Mouse (Mus musculus) hindbrain, embryonic 13.5 days (tissue): ENCODE data around the gene Myo1c. TPM values are rescaled to one million over a fixed set of nuclear protein-coding genes. Genes with fewer than 3 reads are reported as not detected.

Experiments
- ATAC-seq: fragments of 200-750 bp; cut with Nextera tagmentation; 2 replicates; pipeline ENCODE4 v1.8.0; 2017; ENCODE audit warnings: moderate TSS enrichment; ENCODE audit not compliant: low FRiP score
- H3K27ac ChIP-seq: fragments of 300-500 bp; sonication (generic); 2 replicates; pipeline ENCODE4 v1.5.1; 2015; ENCODE audit warnings: inconsistent platforms, mild to moderate bottlenecking, moderate library complexity
- H3K27me3 ChIP-seq: fragments of 300-500 bp; sonication (generic); 2 replicates; pipeline ENCODE4 v1.6.1; 2015; ENCODE audit warnings: mild to moderate bottlenecking, inconsistent platforms
- H3K36me3 ChIP-seq: fragments of 300-500 bp; sonication (generic); 2 replicates; pipeline ENCODE4 v1.6.1; 2015; ENCODE audit warnings: mild to moderate bottlenecking, inconsistent platforms
- H3K4me1 ChIP-seq: fragments of 300-500 bp; sonication (generic); replicated peaks from 2 replicates; pipeline ENCODE4 v1.6.1; 2015; ENCODE audit warnings: inconsistent platforms
- H3K4me2 ChIP-seq: fragments of 300-500 bp; sonication (generic); 2 replicates; pipeline ENCODE4 v1.6.1; 2015; ENCODE audit warnings: inconsistent platforms, mild to moderate bottlenecking, moderate library complexity
- H3K4me3 ChIP-seq: fragments of 300-500 bp; sonication (generic); 2 replicates; pipeline ENCODE4 v1.5.1; 2015; ENCODE audit warnings: mild to moderate bottlenecking, inconsistent platforms
- H3K9ac ChIP-seq: fragments of 300-500 bp; sonication (generic); 2 replicates; pipeline ENCODE4 v1.6.1; 2015; ENCODE audit warnings: mild to moderate bottlenecking, inconsistent platforms
- H3K9me3 ChIP-seq: fragments of 300-500 bp; sonication (generic); 2 replicates; pipeline ENCODE4 v1.6.1; 2016; ENCODE audit warnings: inconsistent platforms
- WGBS: fragments of 180-500 bp; shearing (Covaris S2); methylation state at CpG from one replicate; pipeline ENCODE4 v1.1.7; 2015; 5-methylcytosine and 5-hydroxymethylcytosine counted together
- polyA plus RNA-seq: library from polyadenylated mRNA; unstranded; fragments of >200 nt; fragmentation: Nextera tagmentation; extraction: Ambion mirVana; gene quantifications from 2 replicates; pipeline ENCODE4 v1.2.1, GENCODE M21; 2015

Myo1c gene
- polyA plus RNA-seq, 1 experiment from 2014 or later, result 8.8 TPM

DNA sequence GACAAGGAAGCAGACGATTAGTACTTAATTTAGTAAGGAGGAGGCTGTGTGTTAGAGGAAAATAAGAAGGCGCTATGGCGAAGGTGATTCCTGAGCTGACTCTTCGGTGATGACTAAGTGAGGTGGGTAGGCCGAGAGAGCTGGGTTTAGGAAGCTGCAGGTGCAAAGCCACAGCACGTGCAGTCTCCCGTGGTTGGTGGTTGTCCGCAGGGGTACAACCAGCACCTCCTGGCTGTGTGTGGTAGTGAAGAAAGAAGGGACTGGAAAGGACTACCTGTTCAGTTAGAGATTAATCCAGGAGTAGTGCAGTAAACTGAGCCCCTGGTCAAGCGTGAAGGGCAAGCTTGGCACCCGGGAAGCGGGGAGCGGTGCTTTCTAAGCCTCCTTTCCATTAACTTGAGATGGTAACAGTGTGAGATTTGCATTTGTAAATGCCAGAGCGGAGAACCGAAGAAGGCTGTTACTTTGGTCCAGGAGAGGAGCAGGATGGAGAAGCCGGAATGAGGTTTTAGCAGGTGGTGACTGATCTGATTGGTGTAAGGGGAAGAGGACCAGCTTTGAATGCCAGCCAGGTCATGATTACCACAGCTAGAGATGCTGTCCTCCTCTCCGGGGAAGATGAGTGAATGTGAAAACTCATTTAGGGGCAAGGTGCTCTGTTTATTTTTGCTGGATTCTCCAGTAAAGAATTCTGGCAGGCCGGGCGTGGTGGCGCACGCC lies 2.1 kb downstream of the Myo1c start:
- Histone ChIP-seq H3K4me1 (peaks cover 53% of the 10 kb centered on the region), H3K9ac (peak overlapping the region; percentile 73), H3K27ac (peak overlapping the region; percentile 18; the same call in 1 of the 2 replicates), H3K27me3 (peaks cover 55% of the 10 kb centered on the region), H3K9me3 (no peaks in the 10 kb centered on the region), H3K36me3 (no peaks in the 10 kb centered on the region), H3K4me3 (peak overlapping the region; percentile 49), H3K4me2 (peak overlapping the region; percentile 78)
- ATAC-seq, result no peak
- 22% methylated on average over 20 of the region's 20 CpGs for WGBS

DNA sequence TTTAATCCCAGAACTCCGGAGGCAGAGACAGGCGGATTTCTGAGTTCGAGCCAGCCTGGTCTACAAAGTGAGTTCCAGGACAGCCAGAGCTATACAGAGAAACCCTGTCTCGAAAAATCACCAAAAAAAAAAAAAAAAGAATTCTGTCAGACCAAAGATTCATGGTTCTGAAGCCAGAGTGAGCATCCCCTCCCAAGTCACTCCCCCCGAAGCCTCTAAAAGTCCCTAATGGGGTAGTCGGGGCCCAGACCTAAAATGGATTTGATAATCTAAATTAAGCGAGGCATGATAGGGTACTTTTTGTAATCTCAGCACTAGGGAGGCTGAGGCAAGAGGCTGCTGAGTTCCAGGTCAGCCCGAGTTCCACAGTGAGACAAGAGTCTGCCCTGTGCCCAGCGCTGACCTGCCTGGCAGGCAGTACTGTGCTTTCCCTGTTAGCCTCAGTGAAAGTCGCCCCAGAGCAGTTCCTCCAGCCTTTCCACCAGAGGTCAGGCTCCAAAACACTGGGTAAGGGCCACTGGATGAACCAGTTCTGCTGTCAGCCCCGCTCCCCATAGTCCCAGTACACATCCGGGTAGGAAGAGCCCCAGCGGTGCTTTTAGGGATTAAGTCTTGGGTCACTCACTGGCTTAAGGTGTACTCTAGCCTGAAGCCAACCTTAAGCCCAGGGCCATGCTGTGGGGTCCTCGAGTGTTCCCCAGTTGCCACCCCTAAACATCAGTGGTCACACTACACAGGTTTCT lies 2.8 kb downstream of the Myo1c start:
- Histone ChIP-seq H3K4me1 (peaks cover 52% of the 10 kb centered on the region), H3K27ac (no peak overlapping the region), H3K9ac (no peak overlapping the region), H3K9me3 (no peaks in the 10 kb centered on the region), H3K4me3 (peak overlapping the region; percentile 45), H3K36me3 (no peaks in the 10 kb centered on the region), H3K27me3 (peaks cover 57% of the 10 kb centered on the region), H3K4me2 (peak overlapping the region; percentile 78)
- 30% methylated on average over 14 of the region's 14 CpGs for WGBS
- no peak for ATAC-seq

DNA sequence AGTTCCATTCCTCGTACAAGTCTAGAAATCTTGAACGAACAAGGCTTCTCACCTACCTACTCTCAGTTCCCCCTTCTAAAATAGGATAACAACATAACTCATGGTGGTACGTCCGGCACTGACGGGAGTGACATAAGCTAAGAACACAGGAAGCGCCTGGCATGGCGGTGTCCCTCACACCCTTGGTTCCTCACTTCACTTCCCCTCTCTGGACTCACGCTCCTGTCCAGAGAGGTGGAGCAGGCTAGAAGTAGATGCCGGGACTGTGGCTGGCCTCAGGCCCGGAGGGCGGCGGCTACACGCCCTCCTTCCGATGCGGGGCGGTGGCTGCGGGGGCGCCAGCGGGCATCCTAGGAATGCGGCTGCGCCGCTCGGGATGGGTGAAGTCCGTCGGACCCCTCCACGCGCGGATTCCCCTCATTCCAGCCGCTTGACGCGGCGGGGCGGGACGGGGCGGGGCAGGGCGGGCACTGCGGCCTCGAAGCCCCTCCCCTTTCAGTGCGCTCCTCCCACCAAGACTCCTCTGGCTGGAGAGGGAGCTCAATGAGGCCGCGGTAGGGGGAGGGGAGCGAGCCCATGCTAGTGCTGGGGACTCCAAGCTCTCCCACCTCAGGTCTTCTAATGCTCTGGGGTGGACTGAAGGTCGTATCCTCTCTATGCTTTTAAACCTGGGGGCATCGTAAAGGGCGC lies 3.6 kb downstream of the Myo1c start:
- Histone ChIP-seq H3K36me3 (no peaks in the 10 kb centered on the region), H3K9me3 (no peaks in the 10 kb centered on the region), H3K9ac (peak overlapping the region; percentile 65), H3K4me1 (peaks cover 52% of the 10 kb centered on the region), H3K27me3 (peaks cover 61% of the 10 kb centered on the region), H3K27ac (no peak overlapping the region), H3K4me3 (peak overlapping the region; percentile 45), H3K4me2 (peak overlapping the region; percentile 70)
- WGBS, result 2% methylated on average over 43 of the region's 45 CpGs
- peak; percentile 46; the same call in 1 of the 2 replicates for ATAC-seq

DNA sequence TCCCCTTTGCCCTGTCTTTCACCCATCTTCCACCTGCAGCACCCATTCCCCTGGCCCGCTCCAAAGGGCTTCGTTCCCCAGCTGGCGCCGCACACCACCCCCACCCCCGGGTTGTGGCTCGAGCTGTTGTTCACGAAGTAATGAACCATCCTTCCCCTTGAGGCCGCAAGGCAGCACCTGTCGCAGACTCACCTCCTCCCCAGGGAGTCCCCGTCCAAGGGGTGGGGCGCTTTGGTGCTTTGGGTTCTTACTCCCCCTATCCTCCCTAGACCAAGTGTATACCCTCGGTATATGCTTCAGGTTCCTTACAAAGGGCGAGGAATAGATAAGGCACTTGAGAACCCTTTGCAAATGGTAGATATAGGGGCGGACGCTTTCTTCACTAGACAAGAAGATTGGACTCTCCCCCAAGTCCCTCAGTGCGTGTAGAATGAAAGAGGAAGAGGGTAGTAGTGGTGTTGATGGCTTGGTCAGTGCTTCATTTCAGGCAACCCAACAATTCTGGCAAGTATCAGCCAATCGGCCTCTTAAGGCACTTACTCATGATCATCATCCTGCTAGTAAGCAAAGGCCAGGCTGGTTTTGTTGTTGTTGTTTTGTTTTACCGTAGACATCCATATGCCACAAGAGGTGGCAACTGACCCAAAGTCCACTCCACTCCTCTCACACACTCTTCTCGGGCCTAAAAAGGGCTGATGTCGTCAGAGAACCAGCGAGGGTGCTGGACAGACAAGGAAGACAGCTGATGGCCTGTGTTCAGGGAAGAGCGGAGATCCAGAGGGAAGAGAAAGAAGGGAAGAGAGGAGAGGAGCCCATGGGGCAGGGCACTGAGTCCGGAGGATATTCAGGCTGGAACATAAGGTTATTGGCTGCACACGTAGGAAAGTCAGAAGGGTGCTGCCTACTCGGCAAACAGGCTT lies 4.4 kb downstream of the Myo1c start:
- no peak for ATAC-seq
- Histone ChIP-seq H3K36me3 (no peaks in the 10 kb centered on the region), H3K9ac (peak overlapping the region; percentile 65), H3K4me2 (peak overlapping the region; percentile 70), H3K4me3 (peak overlapping the region; percentile 45), H3K4me1 (peaks cover 52% of the 10 kb centered on the region), H3K9me3 (no peaks in the 10 kb centered on the region), H3K27me3 (peaks cover 61% of the 10 kb centered on the region), H3K27ac (no peak overlapping the region)
- 45% methylated on average over 25 of the region's 25 CpGs for WGBS

DNA sequence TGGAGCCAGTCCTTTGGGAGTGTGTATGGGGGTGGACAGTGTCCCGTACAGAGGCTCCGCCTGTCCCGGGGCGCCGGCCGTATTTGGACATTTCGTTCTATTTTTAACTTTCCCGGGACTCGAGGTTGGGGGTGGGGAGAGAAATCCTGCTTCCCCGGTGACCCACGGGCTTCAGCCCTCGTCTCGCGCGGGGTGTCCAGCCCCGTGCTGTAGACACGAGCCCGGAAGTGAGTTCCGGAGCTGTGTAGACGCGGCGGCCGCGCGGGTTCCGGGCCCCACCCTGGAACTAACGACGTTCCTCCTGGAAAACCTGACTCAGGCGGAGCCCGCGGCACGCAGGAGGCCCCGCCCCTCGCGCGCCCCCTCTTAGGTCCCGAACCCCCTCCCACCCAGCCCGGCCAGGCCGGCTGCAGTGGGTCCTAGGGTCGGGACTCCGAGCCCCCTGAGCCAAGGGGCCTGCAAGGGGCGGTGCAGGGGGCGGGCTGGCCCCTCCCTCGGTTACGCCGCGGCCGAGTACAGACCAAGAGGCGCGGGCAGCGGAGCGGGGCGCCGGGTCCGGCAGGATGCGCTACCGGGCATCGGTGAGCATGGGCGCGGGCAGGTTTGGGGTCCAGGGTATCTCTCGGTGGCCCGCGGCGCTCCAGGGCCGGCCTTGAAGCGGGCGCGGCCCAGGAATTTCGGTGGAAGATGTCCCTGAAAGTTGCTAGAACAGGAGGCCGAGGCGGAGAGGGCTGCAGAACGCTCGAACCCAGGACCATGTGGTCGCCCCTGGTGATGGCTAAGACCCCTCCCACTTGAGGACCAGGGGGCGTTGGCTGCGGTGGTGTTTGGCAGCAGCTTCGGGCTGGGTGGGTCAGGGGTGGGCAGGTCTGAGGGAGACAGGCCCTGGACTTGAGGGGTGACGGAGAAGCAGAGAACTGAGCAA lies 5.6 kb downstream of the Myo1c start:
- H3K4me2 ChIP-seq, result peak overlapping the region; percentile 97
- peak; percentile 27; the same call in 1 of the 2 replicates for ATAC-seq
- WGBS, result 2% methylated on average over 75 of the region's 78 CpGs
- 0 out of 2 replicates have a peak, but pooled peaks cover 2% of the 10 kb centered on the region for H3K36me3 ChIP-seq
- peak overlapping the region; percentile 76 for H3K9ac ChIP-seq
- H3K4me3 ChIP-seq, result peak overlapping the region; percentile 57
- H3K27me3 ChIP-seq, result peaks cover 56% of the 10 kb centered on the region
- no peak overlapping the region for H3K27ac ChIP-seq
- no peaks in the 10 kb centered on the region for H3K9me3 ChIP-seq
- peaks cover 49% of the 10 kb centered on the region for H3K4me1 ChIP-seq

DNA sequence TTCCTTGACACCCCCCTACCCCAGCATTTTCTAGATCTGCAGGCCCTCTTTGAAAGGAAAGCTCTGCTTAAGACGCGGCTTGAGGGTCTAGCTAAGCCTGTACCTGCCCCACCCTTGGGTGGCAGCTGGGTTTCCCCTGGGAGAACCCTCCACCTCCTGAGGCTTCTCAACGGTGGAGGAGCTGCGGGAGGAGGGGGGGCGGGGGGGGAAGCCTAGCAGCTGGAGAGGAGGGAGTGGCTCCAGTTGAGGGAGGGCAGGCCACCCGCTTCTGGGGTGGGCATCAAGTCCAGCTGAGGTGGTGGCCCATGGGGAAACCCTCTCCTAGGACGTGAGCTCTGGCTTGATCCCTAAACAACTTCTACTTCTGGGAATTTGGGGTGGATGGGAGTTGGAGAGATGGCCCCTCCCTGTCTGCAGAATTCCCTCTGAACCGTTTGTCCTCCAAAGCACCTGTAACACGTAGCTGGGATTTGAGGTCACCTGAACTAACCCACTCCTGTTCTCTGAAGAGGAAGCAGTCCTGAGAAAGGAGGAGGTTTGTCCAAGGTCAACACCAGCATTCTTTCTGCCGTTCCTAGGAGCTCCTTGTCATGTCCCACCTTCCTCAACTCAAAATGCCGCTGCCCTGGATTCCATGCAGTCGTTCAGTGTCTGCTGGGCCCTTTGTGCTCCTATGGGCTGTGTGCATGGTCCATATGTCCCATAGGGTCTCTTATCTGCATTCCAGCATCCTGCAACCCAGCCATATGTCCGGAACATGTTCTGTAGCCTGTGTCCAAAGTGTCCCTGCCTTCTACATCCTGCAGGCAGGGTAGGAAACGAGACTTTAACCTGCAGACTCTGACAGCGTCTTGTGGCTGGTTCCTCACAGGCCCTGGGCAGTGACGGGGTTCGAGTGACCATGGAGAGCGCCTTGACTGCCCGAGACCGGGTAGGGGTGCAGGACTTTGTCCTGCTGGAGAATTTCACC lies 6.6 kb downstream of the Myo1c start:
- no peak for ATAC-seq
- Histone ChIP-seq H3K9ac (peak overlapping the region; percentile 76), H3K9me3 (no peaks in the 10 kb centered on the region), H3K4me1 (peaks cover 39% of the 10 kb centered on the region), H3K4me3 (peak overlapping the region; percentile 57), H3K27me3 (peaks cover 56% of the 10 kb centered on the region), H3K27ac (no peak overlapping the region), H3K36me3 (peaks cover 11% of the 10 kb centered on the region), H3K4me2 (peak overlapping the region; percentile 97)
- WGBS, result 65% methylated on average over 20 of the region's 20 CpGs

DNA sequence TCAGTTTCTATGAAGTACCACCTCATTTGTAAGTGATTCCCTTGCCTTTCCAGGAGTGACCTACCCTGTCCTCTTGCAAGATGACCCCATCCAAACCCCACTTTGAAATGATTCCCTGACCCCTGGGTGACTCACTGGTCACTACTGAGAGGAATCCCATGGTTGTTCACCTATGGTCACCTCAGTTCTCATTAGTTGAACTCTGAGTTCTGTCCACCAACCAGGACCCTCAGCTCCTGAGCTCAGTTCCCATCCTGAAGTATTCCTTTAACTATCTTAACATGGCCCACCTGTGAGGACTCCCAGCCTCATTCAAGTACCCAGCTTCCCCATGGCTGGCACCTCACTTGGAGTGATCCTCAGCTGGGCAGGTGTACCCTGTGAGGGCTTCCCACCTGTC lies 7.5 kb downstream of the Myo1c start:
- no peaks in the 10 kb centered on the region for H3K9me3 ChIP-seq
- no peak for ATAC-seq
- peaks cover 30% of the 10 kb centered on the region for H3K4me1 ChIP-seq
- H3K27me3 ChIP-seq, result peaks cover 50% of the 10 kb centered on the region
- no peak overlapping the region for H3K4me2 ChIP-seq
- no peak overlapping the region for H3K4me3 ChIP-seq
- no peak overlapping the region for H3K9ac ChIP-seq
- no peak overlapping the region for H3K27ac ChIP-seq
- H3K36me3 ChIP-seq, result peaks cover 18% of the 10 kb centered on the region

DNA sequence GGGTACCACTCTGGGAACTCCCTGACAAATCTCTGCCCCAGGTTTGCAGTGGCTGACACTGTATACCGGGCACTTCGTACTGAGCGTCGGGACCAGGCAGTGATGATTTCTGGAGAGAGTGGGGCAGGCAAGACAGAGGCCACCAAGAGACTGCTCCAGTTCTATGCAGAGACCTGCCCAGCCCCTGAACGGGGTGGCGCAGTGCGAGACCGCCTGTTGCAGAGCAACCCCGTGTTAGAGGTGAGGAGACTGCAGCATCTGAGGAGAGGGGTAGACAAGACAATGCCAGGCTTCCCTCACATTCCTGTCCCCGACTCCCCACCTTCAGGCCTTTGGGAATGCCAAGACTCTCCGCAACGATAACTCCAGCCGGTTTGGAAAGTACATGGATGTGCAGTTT lies 8.0 kb downstream of the Myo1c start:
- H3K27me3 ChIP-seq, result peaks cover 46% of the 10 kb centered on the region
- 92% methylated on average over 13 of the region's 13 CpGs for WGBS

DNA sequence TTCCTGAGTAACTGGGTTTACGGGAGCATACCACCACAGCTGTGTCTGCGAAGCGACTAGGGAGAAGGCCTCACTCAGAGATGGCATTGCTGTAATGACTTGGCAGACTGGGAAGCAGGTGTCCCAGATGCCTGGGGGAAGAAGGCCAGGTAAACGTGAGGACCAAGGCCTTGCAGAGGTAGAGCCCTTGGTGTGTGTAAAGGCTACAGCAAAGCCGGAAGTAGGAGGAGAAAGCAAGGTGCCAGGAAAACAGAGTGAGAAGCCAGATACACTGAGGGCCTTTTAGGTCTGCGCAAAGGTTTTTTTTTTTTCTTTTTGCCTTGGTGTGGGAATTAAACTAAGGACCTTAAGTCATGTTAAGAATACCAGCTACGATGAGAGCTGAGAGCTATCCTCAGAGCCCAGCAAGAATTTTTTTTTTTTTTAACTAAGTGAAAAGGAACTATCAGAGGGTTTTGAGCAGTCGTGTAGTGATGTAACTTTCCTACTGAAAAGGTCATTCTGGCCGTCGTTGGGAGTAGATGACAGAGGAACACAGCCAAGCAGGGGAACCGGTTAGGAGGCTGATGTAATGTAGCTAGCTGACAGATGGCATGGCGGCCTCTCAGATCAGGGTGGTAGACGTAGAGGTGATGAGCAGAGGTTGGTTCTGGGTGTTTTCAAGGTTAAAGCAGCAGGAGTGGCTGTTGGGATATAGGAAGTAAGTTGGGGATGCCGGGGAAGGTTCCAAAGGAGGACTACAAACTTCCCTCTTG lies 8.9 kb downstream of the Myo1c start:
- H3K9ac ChIP-seq, result no peak overlapping the region
- H3K36me3 ChIP-seq, result peaks cover 18% of the 10 kb centered on the region
- no peak overlapping the region for H3K4me3 ChIP-seq
- H3K4me1 ChIP-seq, result peaks cover 20% of the 10 kb centered on the region
- WGBS, result 85% methylated on average over 14 of the region's 14 CpGs
- no peaks in the 10 kb centered on the region for H3K9me3 ChIP-seq
- H3K27ac ChIP-seq, result no peak overlapping the region
- peaks cover 37% of the 10 kb centered on the region for H3K27me3 ChIP-seq
- no peak for ATAC-seq
- no peak overlapping the region for H3K4me2 ChIP-seq

More for the DNA sequence above, 8.0 kb downstream of the Myo1c start:
- Histone ChIP-seq H3K4me3 (no peak overlapping the region), H3K4me2 (no peak overlapping the region), H3K4me1 (peaks cover 28% of the 10 kb centered on the region), H3K9ac (no peak overlapping the region), H3K36me3 (peaks cover 18% of the 10 kb centered on the region), H3K27ac (no peak overlapping the region), H3K9me3 (no peaks in the 10 kb centered on the region)
- no peak for ATAC-seq
